Mouse (Mus musculus) megakaryocyte, embryonic 14.5 days (primary cell): ENCODE results near the gene Sass6.

Experiments used
- FLI1 ChIP-seq: IDR thresholded peaks from 2 replicates; pipeline ENCODE4 v1.6.1; 2012; ENCODE audit warnings: low read length, inconsistent platforms, mixed read lengths
- GATA1 ChIP-seq: IDR thresholded peaks from 3 replicates; pipeline ENCODE4 v1.6.1; 2012; ENCODE audit warnings: mixed read lengths, low read length, inconsistent platforms, borderline replicate concordance

GRCm38 (mm10) chr3:116604570-116604969, 9.8 kb downstream of the Sass6 start:
- no peak for TF ChIP-seq GATA1
- TF ChIP-seq FLI1: no peak
